Mouse (Mus musculus) embryonic facial prominence, embryonic 13.5 days (tissue): ENCODE measurements around the gene Cpne5. TPM values are rescaled to one million over a fixed set of nuclear protein-coding genes. Genes with fewer than 3 reads are reported as not detected.
"Not testable (repeated sequence)": the region's sequence is repeated elsewhere in the genome, so short reads cannot be mapped to it uniquely, and the experiment has no call there.

ENCODE experiments used
- ATAC-seq: fragments of 200-750 bp; cut with Nextera tagmentation; 2 replicates; pipeline ENCODE4 v1.8.0; 2017; ENCODE audit warnings: low read depth; ENCODE audit not compliant: insufficient number of reproducible peaks, insufficient read depth, low FRiP score, low TSS enrichment
- H3K27ac ChIP-seq: fragments of 300-500 bp; sonication (generic); 2 replicates; pipeline ENCODE4 v1.5.1; 2015; ENCODE audit warnings: moderate library complexity, mild to moderate bottlenecking, inconsistent platforms
- H3K27me3 ChIP-seq: fragments of 300-500 bp; sonication (generic); 2 replicates; pipeline ENCODE4 v1.6.1; 2015; ENCODE audit warnings: mild to moderate bottlenecking, inconsistent platforms
- H3K36me3 ChIP-seq: fragments of 300-500 bp; sonication (generic); 2 replicates; pipeline ENCODE4 v1.6.1; 2015; ENCODE audit warnings: mild to moderate bottlenecking, inconsistent platforms
- H3K4me1 ChIP-seq: fragments of 300-500 bp; sonication (generic); 2 replicates; pipeline ENCODE4 v1.6.1; 2015; ENCODE audit warnings: inconsistent platforms
- H3K4me2 ChIP-seq: fragments of 300-500 bp; sonication (generic); 2 replicates; pipeline ENCODE4 v1.6.1; 2015; ENCODE audit warnings: moderate library complexity, mild to moderate bottlenecking, inconsistent platforms
- H3K4me3 ChIP-seq: fragments of 300-500 bp; sonication (generic); 2 replicates; pipeline ENCODE4 v1.5.1; 2015; ENCODE audit warnings: mild to moderate bottlenecking, inconsistent platforms
- H3K9ac ChIP-seq: fragments of 300-500 bp; sonication (generic); 2 replicates; pipeline ENCODE4 v1.6.1; 2015; ENCODE audit warnings: mild to moderate bottlenecking, inconsistent platforms
- H3K9me3 ChIP-seq: fragments of 300-500 bp; sonication (generic); 2 replicates; pipeline ENCODE4 v1.6.1; 2016; ENCODE audit warnings: inconsistent platforms
- WGBS: fragments of 180-500 bp; shearing (Covaris S2); methylation state at CpG from one replicate; pipeline ENCODE4 v1.1.7; 2015; ENCODE audit warnings: mixed read lengths; 5-methylcytosine and 5-hydroxymethylcytosine counted together
- polyA plus RNA-seq: library from polyadenylated mRNA; unstranded; fragments of >200 nt; fragmentation: Nextera tagmentation; extraction: Ambion mirVana; gene quantifications from 2 replicates; pipeline ENCODE4 v1.2.1, GENCODE M21; 2015

Gene Cpne5
- polyA plus RNA-seq, 1 experiment from 2014 or later, result 36.0 TPM

DNA sequence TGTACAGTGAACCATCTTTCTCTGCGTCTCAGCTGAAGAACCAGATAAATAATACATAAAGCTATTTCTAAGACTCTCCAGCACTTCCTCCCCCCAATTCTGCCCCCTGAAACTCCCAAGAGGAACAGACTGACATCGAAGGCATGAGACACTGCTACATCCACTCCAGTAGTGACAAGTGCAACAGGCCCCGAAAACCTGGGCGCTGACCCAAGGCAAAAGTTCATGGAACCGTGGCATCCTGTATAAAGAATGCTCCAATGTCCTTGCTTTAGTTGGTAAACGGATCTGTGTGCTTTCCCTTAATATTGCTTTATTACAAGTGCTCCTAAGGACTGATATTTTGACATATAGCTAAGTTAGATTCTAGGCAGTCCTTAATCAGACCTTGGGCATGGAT lies 16.8 kb upstream of the Cpne5 start:
- not testable (repeated sequence) for ATAC-seq, H3K4me3 ChIP-seq, H3K27me3 ChIP-seq, H3K27ac ChIP-seq, H3K9ac ChIP-seq, H3K9me3 ChIP-seq, H3K4me2 ChIP-seq
- H3K4me1 ChIP-seq, result peaks cover 20% of the 10 kb centered on the region
- H3K36me3 ChIP-seq, result peaks cover 82% of the 10 kb centered on the region
- 87% methylated on average over 6 of the region's 6 CpGs for WGBS

DNA sequence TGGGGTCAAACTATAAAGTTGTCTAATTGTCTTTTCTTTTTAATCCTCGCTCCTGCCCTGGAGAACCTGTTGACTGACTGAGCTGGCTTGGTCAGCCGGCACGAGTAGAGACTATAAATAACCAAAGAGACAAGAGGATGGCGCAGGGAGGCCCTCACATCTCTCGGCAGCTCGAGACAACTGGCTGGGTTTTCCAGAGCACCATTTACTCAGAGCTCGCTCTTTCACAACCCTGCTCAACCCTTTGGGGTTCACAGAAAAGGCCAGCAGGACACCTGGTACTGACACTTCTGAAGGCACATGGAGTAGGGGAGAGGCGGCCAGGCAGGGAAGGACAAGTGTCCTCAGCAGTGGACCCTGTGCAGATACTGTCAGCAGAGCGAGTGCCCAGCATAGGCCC lies 15.7 kb upstream of the Cpne5 start:
- H3K9me3 ChIP-seq, result no peaks in the 10 kb centered on the region
- peaks cover 86% of the 10 kb centered on the region for H3K36me3 ChIP-seq
- WGBS, result 84% methylated on average over 9 of the region's 9 CpGs
- no peak overlapping the region for H3K27ac ChIP-seq
- H3K9ac ChIP-seq, result no peak overlapping the region
- H3K4me1 ChIP-seq, result peaks cover 21% of the 10 kb centered on the region
- no peak overlapping the region for H3K4me2 ChIP-seq
- no peak; the same call in 1 of the 2 replicates for ATAC-seq
- H3K4me3 ChIP-seq, result no peak overlapping the region
- H3K27me3 ChIP-seq, result no peaks in the 10 kb centered on the region

- 94% methylated on average over 2 of the region's 2 CpGs for whole genome bisulfite sequencing
- no peak overlapping the region for H3K9ac ChIP-seq
Observed at GRCm38 (mm10) chr17:29253236-29253635, 15.3 kb upstream of the Cpne5 start.

DNA sequence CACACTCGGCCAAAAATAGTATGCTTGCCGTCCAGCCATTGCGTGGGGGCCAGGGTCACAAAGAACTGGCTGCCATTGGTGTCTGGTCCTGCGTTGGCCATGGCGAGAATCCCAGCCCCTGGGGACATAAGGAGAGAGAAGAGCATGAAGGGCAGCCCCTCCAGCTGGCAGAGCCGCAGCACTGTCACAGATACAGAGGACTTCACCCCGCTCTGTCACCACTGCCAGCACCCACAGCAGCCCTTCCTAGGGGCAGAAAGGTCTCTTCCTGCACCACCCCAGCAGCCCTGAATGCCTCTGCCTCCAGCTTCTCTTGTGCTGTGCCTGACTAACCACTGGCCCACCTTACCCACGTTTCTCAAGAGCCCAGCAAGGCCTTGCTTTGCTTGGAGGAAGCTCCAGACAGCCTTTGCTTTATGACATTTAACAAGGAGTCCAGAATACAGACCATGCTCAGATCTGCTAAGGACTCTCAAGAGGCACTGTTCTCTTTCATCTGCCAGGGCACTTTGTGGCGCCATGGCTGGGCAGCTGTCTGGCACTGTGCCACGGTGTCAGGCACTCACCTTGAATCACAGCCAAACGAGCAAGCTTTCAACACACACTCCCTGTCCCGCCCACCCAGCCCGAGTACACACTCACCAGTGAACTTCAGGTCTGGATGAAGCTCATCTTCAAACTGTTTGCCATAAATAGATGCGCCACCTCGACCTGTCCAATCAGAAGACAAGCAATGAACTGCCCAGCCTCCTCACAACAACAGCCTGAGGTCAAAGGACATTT lies 13.8 kb upstream of the Cpne5 start:
- WGBS, result 86% methylated on average over 15 of the region's 15 CpGs
- Histone ChIP-seq H3K9ac (no peak overlapping the region), H3K36me3 (peaks cover 67% of the 10 kb centered on the region), H3K4me3 (no peak overlapping the region), H3K27me3 (no peaks in the 10 kb centered on the region), H3K4me1 (peaks cover 30% of the 10 kb centered on the region), H3K9me3 (no peaks in the 10 kb centered on the region), H3K27ac (no peak overlapping the region), H3K4me2 (no peak overlapping the region)
- no peak for ATAC-seq

More at GRCm38 (mm10) chr17:29253236-29253635, 15.3 kb upstream of the Cpne5 start:
- Histone ChIP-seq H3K4me3 (no peak overlapping the region), H3K4me1 (peaks cover 26% of the 10 kb centered on the region), H3K9me3 (no peaks in the 10 kb centered on the region), H3K27ac (no peak overlapping the region), H3K36me3 (peaks cover 82% of the 10 kb centered on the region), H3K27me3 (no peaks in the 10 kb centered on the region), H3K4me2 (no peak overlapping the region)
- no peak for ATAC-seq

DNA sequence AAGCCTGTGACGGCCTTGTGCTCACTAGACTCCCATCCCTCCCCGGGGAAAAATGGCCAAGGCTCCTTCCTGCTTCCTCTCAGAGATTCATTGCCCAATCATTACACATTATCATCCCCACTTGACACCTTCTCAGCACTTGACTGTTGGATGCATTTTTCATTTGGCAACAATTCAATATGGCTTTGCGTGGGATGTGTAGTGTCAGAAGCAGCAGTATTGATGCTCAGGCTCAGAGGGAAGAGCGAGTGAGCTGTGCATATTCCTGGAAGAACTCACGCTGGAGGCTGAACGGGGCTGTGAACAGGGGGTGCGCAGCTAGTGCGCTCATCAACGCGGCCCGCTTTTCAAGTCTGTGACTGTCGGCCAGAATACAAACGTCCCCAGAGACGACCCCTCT lies 13.0 kb upstream of the Cpne5 start:
- H3K4me2 ChIP-seq, H3K27me3 ChIP-seq, H3K9ac ChIP-seq, ATAC-seq, H3K9me3 ChIP-seq, H3K4me3 ChIP-seq, H3K27ac ChIP-seq: not testable (repeated sequence)
- Histone ChIP-seq H3K4me1 (peaks cover 31% of the 10 kb centered on the region), H3K36me3 (peaks cover 61% of the 10 kb centered on the region)
- WGBS, result 88% methylated on average over 14 of the region's 14 CpGs

DNA sequence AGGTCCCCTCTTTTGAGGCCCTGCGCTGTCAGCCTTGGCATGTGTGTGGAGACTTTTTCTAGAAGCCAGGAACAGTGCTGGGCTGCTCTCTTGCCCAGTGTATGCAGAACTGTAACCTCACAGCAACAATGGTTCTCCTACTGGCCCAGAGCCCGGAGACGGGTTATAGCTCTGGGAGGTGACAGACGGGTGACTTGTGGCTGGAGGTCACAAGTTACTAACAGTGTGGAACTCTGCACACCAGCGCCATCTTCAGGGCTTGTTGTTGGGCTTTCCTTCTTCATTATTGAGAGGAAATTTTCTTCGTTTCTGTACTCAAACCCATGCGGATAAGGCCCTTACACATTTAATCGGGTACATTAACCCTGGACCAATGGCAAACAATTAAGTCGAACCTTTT lies 11.5 kb upstream of the Cpne5 start:
- no peaks in the 10 kb centered on the region for H3K9me3 ChIP-seq
- no peak overlapping the region for H3K4me2 ChIP-seq
- no peak overlapping the region for H3K4me3 ChIP-seq
- H3K27me3 ChIP-seq, result no peaks in the 10 kb centered on the region
- no peak overlapping the region for H3K27ac ChIP-seq
- WGBS, result 63% methylated on average over 9 of the region's 9 CpGs
- peaks cover 49% of the 10 kb centered on the region for H3K36me3 ChIP-seq
- no peak for ATAC-seq
- peaks cover 46% of the 10 kb centered on the region for H3K4me1 ChIP-seq
- no peak overlapping the region for H3K9ac ChIP-seq

GRCm38 (mm10) chr17:29247881-29248280 lies 9.9 kb upstream of the Cpne5 start:
- H3K9ac ChIP-seq, result no peak overlapping the region
- H3K4me2 ChIP-seq, result no peak overlapping the region
- H3K9me3 ChIP-seq, result no peaks in the 10 kb centered on the region
- no peak overlapping the region for H3K4me3 ChIP-seq
- H3K36me3 ChIP-seq, result peaks cover 40% of the 10 kb centered on the region
- ATAC-seq, result no peak
- 70% methylated on average over 13 of the region's 13 CpGs for WGBS
- H3K27ac ChIP-seq, result peak overlapping the region; percentile 58
- H3K4me1 ChIP-seq, result peaks cover 50% of the 10 kb centered on the region
- peaks cover 5% of the 10 kb centered on the region; the same call in 1 of the 2 replicates for H3K27me3 ChIP-seq

GRCm38 (mm10) chr17:29246602-29247001 lies 8.6 kb upstream of the Cpne5 start:
- Histone ChIP-seq H3K4me1 (peaks cover 41% of the 10 kb centered on the region), H3K4me2 (no peak overlapping the region), H3K36me3 (peaks cover 29% of the 10 kb centered on the region), H3K27ac (no peak overlapping the region), H3K4me3 (no peak overlapping the region), H3K9me3 (no peaks in the 10 kb centered on the region), H3K9ac (no peak overlapping the region), H3K27me3 (peaks cover 9% of the 10 kb centered on the region)
- 0 out of 2 replicates have a peak, but pooled peaks have one; percentile 63 for ATAC-seq
- 12% methylated on average over 5 of the region's 5 CpGs for WGBS

DNA sequence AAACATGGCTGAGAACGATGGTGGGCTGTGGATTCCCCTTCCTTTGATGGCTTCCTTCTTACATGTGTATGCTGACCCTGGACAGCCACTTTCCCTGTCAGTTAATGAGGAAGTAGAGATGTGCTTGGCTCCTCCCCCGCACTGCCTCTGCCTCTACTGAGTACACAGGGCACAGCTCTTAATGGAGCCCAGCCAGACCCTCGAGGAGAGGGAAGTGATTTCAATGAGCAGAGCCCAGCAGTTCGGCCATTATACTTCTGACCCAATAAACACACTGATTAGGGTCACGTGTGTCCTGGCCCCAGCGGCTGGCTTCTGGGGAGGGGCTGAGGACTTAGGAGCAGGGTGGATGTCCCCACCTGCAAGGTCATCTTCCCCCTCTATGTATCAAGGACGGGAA lies 7.8 kb upstream of the Cpne5 start:
- Histone ChIP-seq H3K36me3 (peaks cover 21% of the 10 kb centered on the region), H3K4me2 (no peak overlapping the region), H3K9me3 (no peaks in the 10 kb centered on the region), H3K27ac (peak overlapping the region; percentile 58; the same call in 1 of the 2 replicates), H3K4me1 (peaks cover 40% of the 10 kb centered on the region), H3K9ac (no peak overlapping the region), H3K27me3 (peaks cover 10% of the 10 kb centered on the region), H3K4me3 (no peak overlapping the region)
- 36% methylated on average over 7 of the region's 7 CpGs for WGBS
- no peak for ATAC-seq

GRCm38 (mm10) chr17:29244912-29245311 lies 6.9 kb upstream of the Cpne5 start:
- no peak for ATAC-seq
- Histone ChIP-seq H3K36me3 (peaks cover 13% of the 10 kb centered on the region), H3K9me3 (no peaks in the 10 kb centered on the region), H3K27ac (peak overlapping the region; percentile 58; the same call in 1 of the 2 replicates), H3K4me2 (peak overlapping the region; percentile 34), H3K9ac (peak overlapping the region; percentile 3; the same call in 1 of the 2 replicates), H3K4me1 (peaks cover 40% of the 10 kb centered on the region), H3K27me3 (peaks cover 16% of the 10 kb centered on the region), H3K4me3 (no peak overlapping the region)
- WGBS, result 7% methylated on average over 11 of the region's 12 CpGs

GRCm38 (mm10) chr17:29238421-29238945 lies 516 bp upstream of the Cpne5 start:
- Histone ChIP-seq H3K27ac (no peak overlapping the region), H3K36me3 (no peaks in the 10 kb centered on the region), H3K4me3 (peak overlapping the region; percentile 67), H3K4me1 (peaks cover 37% of the 10 kb centered on the region), H3K4me2 (peak overlapping the region; percentile 99), H3K9me3 (no peaks in the 10 kb centered on the region), H3K27me3 (peaks cover 53% of the 10 kb centered on the region), H3K9ac (peak overlapping the region; percentile 75)
- 2% methylated on average over 23 of the region's 23 CpGs for WGBS
- no peak; the same call in 1 of the 2 replicates for ATAC-seq

DNA sequence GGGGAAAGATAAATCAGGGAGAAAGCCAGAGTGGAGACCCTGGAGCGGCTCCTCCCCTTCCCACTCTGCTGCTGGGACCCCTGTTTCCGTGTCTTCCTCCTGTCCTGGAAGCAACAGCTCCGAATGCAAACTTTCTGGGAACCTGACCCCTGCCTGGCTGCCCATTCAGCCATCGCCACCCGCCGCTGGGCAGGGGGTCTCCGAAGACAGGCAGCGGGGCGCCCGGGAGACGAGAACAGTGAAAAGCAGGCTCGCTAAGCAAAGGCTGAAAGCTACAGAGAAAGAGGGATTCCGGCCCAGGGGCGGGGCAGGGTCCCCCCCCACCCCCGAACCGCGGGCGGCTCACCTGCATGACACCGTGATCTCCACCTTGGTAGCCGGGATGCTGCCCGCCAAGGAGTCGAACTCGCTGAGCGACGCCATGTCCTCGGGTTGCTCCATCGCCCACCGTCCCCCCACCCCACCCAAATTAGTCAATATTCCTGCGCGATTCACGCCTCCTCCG lies 648 bp downstream of the Cpne5 start:
- ATAC-seq, result no peak
- Histone ChIP-seq H3K27me3 (peaks cover 50% of the 10 kb centered on the region), H3K4me3 (peak overlapping the region; percentile 67), H3K9me3 (no peaks in the 10 kb centered on the region), H3K27ac (no peak overlapping the region), H3K4me2 (peak overlapping the region; percentile 99), H3K9ac (peak overlapping the region; percentile 75), H3K4me1 (peaks cover 41% of the 10 kb centered on the region), H3K36me3 (no peaks in the 10 kb centered on the region)
- under 1% methylated on average over 32 of the region's 32 CpGs for WGBS
